Mouse (Mus musculus) liver, adult (tissue): Measurements from ENCODE around the gene Tent4a.

ENCODE experiments used
- GATA4 ChIP-seq: IDR thresholded peaks from 2 replicates; pipeline ENCODE4 v1.6.1; 2014; ENCODE audit warnings: mild to moderate bottlenecking, low read length; ENCODE audit not compliant: insufficient replicate concordance

Gene Tent4a

DNA sequence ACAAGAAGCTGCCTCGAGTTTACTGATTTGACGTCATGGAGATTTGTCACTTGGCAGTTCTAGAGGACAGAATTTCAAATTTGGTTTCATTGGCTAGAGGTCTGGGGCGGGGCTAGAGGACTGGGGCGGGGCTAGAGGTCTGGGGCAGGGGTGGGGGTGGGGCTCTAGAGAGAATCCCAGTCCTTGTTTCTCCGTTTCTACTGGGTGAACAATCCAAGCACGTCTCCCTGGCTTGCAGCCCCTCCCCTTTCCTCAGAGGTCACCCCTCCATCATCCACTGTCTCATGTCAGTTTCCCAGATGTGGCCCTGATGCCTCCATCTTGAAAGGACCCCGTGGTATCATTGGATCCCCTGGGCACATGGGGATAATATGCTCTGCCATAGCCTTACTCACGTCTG, 20.6 kb upstream of the Tent4a start:
- no peak for TF ChIP-seq GATA4

DNA sequence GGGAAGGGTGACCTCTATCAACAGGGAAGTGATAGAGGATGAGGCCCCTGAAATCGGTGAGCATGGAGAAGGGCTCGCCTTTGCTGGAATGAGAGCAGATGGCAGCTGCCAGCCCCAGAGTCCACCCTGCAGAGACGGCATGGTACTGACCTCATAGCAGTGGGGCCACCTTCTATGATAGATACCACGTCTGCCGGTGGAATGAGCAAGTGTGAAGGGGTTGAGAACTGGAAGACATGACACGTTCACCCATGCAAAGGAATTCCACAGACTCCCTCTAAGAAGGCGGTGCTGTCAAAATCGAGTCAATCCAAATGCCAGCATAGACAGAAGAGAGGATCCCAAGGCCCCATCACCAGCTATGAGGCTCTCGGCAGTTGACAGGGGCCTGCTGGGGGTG, 19.8 kb upstream of the Tent4a start:
- TF ChIP-seq GATA4: no peak

DNA sequence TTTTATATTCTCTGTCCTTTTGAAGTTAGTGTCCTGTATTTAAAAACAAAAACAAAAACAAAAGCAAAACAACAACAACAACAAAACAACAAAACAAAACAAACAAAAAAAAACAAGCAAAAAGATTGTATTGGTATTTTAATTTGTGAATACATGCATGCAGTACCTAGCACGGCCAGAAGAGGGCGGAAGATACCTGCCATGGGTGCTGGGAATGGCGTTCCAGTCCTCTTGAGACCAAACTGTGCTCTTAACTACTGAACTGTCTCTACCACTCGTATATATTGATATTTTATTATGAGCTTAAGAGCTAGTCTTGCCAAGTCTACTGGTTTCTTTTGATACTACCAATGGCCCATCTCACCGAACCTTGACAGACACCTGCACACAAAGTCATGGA, 18.6 kb upstream of the Tent4a start:
- TF ChIP-seq GATA4: no peak

DNA sequence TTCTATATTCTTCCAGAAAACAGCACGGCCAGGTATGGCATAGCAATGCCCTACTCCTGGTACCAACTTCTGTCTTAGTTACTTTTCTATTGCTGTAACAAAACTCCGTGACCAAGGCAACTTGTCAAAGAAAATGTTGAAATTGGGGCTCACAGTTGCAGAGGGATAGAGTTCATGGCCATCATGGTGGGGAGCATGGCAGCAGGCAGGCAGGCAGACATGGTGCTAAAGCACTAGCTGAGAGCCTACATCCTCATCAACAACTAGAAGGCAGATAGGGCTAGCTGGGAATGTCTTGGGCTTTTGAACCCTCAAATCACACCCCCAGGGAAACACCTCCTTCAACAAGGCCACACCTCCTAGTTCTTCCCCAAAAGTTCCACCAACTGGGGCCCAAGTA, 16.4 kb upstream of the Tent4a start:
- TF ChIP-seq GATA4: no peak

DNA sequence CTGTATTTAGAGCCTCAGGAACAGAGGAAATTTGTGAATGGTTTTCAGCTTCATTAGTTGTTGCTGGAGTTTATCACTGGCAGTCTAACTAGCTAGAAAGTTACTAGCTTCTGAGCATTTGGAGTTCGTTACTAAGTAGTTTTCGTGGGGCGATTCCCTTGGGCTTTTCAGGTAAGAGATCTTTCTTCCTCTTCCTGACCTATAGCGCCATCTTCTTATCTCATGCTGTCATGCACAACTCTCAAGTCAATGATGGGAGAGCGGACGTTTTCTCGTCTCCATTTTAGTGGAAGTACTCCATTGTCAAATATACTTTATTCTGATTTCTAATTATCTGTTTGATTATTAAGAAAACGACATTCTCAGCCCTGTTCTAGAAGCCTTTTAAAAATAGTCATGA, 15.6 kb upstream of the Tent4a start:
- TF ChIP-seq GATA4: no peak

DNA sequence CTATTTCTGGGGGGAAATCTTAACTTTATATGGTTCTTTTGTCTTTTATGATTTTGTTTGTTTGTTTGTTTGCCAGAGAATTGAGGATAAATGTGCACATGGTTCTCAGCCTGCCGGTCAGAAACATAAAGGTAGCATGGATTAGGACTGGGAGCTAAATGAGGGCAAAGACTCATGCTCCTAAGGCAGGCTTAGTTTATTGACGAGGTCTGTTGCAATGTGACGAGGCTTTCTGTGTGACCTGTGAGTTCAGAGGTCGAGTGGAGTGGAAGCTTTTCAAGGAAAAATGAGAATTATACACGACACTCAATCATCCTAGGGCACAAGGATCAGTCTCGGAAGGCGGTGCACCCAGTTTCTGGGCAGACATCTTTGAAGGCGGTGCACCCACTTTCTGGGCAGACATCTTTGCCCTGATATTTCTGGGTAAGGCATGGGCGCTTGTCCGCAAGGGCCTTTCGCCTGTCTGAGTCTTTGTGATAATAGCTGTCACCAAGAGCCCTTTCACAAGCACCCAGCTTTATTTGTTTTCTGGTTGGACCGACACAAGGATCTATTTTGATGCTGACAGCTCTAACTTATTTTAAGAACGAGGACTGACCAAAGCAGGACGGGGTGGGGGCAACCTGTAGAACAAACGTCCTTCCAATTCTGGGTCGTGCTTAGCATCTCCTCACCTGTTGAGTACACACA, 13.2 kb upstream of the Tent4a start:
- no peak for TF ChIP-seq GATA4

DNA sequence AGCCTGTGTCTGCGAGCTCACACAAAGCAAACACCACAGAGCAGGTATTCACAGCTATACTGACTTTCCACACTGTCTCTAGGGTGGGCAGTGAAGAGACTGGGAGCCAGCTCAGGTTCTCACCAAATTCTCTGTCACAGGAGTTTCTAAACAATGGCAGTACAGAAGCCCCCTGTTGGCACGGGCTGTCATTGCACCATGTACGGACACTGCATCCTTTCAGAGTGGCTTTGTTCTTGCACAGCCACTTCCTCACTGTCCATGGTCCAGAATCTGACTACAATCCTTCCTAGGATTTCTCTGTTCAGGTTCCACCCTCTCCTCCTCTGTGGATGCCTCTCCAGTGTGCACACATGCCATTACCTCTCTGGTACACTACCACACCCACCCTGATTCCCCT, 10.6 kb upstream of the Tent4a start:
- TF ChIP-seq GATA4: no peak

DNA sequence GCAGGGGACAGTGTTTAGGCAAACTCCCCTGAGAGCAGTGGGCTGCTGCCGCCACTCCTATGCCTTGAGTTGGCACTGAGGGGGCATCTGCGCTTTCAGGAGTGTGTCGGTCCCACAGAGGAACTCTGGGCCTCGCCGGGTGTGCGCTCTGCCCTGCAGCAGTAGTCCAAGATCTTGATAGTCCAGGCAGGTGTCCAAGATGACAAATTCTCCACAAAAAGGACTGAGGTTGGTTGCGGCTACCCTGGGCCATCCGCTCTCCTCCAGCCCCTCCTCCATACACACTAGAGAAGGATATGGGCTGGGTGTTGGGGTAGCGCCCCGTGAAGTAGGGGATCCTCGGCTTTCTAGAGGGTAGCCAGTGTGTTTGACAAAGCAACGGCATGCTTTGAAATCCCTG, 9.2 kb upstream of the Tent4a start:
- TF ChIP-seq GATA4: no peak

DNA sequence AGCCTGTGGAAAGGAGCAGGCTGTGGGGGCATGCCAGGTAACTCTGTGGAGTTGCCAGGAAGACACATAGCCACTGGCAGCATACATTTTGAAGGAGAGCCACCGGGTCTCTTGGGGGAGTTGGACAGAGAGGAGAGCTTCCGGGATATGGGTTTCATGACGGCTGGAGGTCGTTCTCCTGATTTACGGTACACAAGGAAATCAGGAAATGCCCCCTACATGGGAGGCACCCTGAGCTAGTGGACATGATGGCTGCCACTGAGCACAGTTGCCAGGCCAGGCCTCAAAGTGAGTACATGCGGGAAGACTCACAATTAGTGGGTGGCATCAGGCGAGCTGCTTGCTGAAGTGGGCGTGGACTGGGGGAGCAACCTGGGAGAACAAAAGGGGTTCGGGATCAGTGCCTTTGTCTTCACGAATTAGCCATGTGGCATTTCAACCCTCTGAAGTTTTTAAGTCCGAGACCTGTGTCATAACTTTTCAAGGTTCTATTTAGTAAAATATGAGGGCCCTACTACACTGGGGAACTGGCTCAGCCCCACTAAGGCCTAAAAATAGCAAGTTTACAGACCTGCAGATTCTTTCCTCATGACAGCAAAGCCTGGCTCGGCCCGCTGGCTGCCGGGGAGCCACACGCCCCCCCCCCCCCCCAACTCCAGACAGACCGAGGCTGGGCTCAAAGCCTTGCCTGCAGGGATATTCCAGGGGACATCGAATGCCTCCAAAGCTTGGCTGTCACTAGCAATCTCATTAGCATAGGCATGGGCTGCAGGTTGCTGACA, 8.3 kb upstream of the Tent4a start:
- no peak for TF ChIP-seq GATA4

DNA sequence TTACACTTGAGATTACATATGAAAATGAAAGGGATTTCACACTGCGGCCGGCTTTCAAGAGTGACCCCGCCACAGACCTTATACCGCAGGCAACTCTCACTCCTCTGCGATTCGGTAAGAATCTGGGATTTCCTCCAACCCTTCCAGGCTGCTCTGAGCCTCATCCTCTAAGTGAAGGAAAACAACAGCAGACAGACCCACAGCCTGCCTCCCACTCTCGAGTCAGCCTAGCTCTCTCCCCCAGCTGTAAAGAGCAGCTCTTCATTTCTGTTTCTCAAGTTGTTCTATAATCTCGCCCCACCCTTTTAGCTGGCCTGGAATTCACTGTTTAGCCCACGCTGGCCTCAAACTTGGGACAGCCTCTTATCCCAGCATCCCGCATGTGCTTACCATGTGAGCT, 7.4 kb upstream of the Tent4a start:
- no peak for TF ChIP-seq GATA4

DNA sequence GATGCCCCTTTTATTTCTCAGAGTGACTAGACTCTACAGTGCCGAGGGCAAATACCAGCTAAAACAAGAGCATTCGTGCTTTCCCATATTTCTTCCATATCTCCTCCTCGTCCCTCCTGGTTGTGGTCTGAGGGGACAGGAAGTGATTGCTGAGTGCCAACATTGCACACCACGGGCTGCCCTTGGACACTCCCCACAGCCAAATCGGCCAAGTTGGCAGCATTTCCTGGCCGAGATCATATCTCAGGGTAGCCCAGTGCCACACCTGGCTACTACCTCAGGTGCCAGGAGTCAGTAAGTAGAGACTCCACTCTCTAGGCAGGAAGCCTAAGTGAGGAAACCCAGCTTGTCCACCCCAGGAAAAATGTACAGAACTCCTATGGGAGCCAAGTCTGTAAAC, 6.8 kb upstream of the Tent4a start:
- TF ChIP-seq GATA4: no peak

DNA sequence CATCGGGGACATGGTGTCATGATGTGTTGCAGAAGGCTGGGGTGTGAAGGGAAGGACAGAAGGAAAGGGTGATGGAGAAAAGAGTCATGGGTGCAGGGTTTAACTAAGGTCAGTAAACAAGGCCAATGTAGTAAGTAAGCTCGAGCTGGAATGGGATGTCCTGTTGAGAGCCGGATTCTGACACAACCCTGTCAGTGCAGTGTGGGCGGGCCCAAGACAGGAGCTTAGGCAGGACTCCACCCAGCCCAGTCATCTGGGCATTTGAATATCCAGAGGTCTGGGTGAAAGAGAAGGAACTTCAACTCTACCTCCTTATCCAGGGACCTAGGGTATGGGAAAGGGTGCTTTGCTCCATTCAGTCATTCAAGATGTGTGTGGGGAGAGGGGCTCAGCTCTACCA, 3.9 kb upstream of the Tent4a start:
- TF ChIP-seq GATA4: no peak

DNA sequence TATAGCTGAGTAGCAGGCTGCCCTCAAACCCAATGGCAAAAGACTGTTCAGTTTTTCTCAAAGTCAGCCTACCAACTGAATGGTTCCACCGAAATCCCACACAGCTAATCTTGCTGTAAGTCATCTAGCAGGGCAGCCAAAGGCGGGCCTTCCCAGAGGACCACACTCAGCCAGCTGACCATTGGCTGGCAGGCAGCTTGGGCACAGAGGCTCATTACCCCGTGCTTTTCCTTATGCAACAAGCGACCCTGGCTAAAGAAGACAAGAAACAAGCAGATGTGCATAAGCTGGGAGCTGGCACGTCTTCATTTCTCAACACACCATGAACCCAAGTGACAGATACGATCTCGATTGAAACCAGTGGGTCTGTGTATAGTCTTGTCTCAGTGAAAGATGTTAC, 2.9 kb upstream of the Tent4a start:
- TF ChIP-seq GATA4: no peak

DNA sequence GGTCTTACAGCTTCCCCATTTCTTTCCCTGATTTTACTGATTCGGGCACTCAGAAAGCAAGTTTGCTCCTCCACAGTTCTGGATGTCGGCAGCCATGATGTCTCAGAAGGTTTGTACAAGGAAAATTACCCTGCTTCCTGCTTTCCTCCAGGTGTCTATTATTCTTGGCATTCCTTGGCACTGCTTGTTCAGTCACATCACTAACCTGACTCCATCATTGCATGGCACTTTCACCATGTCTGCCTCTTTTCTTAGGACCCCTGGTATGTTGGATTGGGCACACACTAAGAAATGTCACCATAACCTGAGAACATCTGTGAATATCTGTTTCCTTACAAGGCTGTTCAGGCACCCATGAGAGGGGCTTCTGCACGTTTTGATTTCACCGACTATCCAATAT, 1.6 kb upstream of the Tent4a start:
- TF ChIP-seq GATA4: no peak

DNA sequence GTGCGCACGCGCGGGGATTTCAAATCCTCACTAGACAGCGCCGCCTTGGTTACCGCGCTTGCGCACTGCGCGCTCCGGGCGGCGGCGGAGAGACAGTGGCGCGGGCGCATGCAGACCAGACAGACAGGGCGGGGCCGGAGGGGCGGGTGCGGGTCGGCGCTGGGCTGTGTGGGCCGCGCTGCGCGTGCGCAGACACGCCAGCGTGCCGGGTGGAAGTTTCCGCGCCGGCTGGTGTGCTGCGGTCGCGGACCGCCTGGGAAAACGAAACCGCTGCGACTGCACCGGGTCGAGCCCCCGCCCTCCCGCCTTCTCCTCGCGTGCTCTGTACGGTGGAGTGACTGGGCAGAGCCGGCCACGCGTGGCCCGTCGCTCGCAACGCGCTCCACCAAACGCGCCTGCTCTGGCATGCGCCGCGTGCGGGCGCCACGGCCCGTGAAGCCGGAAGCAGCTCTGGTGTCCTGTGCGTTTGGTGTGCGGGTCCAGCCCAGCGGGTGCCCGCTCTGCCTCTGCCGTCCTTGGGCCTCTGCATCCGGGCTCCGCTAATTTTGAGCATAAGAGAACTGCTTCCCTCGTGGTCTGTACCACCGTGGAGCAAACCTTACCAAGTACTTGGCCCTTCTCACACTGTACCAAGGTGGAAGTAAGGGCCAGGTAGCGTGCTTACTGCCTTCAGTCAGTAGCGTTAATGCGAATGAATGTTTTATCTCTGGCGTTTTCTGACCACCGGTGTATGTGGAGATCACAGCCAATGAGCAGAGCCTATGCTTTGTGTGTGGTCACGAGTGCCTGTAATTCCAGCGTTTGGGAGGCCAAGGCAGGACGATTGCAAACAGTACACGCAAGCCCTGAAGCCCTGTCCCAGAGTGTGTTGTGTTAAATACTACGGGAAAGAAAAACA, 486 bp upstream of the Tent4a start:
- TF ChIP-seq GATA4: no peak
